In the genomic region with DNA sequence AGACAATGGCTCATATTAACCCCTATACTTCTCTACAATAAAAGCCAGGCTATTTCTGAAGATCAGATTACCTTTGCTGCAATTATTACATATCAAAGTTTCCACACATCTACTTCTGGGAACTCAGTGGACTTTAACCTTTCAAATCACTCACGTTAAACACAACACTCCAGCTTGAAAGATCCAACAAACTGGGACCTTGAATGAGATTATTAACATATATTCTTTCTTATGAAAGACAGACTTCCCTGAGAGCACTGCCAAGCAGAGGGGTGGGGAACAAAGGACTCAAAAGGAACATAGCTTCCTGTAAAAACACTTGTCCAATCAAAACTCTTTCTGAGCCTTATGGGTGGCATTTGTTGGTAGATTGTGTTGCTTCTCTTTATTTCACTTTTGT, we compare ENCODE assay signal across 22 mouse cellular contexts.
"Had no signal": no experiment of that assay in that cellular context is flagged by ENCODE, and none has a peak within 500 bp of the region (broad histone marks: within the 10 kb centered on the region; RNA-seq: fewer than 3 reads in every experiment).

No protein-coding gene starts in this region.

- H3K36me3 ChIP-seq: limb, embryonic 12.5 days; limb, embryonic 15.5 days; liver, embryonic 12.5 days; liver, embryonic 15.5 days had no signal

- H3K27me3 ChIP-seq: limb, embryonic 12.5 days; limb, embryonic 15.5 days; liver, embryonic 12.5 days; liver, embryonic 15.5 days had no signal

- H3K27ac ChIP-seq: kidney, postnatal 0 days; layer of hippocampus, adult 2 months; limb, embryonic 12.5 days; limb, embryonic 15.5 days; liver, embryonic 12.5 days; liver, embryonic 15.5 days had no signal

- H3K9me3 ChIP-seq: limb, embryonic 12.5 days; limb, embryonic 15.5 days; liver, embryonic 12.5 days; liver, embryonic 15.5 days had no signal

- H3K9ac ChIP-seq: limb, embryonic 12.5 days; limb, embryonic 15.5 days; liver, embryonic 12.5 days; liver, embryonic 15.5 days had no signal

- H3K4me1 ChIP-seq: limb, embryonic 12.5 days; limb, embryonic 15.5 days; liver, embryonic 12.5 days; liver, embryonic 15.5 days had no signal

- ATAC-seq: inflammation-experienced regulatory T-cells, adult 6 months; liver, embryonic 12.5 days had no signal

- H3K4me2 ChIP-seq: limb, embryonic 12.5 days; limb, embryonic 15.5 days; liver, embryonic 12.5 days; liver, embryonic 15.5 days; midbrain, embryonic 11.5 days had no signal

- DNase-seq: kidney, adult 2 months; kidney, postnatal 25 days; layer of hippocampus, adult 9-11 months; left cerebral cortex, postnatal 4 days; lung, adult 2 months; lung, postnatal 14 days; lung, postnatal 4 days; midbrain, embryonic 14.5 days; right cerebral cortex, adult 18-20 months; right cerebral cortex, postnatal 14 days; right cerebral cortex, postnatal 4 days; thymus, adult 2 months; thymus, postnatal 14 days; thymus, postnatal 4 days had no signal

- H3K4me3 ChIP-seq: layer of hippocampus, adult 2 months; limb, embryonic 12.5 days; limb, embryonic 15.5 days; liver, embryonic 12.5 days; liver, embryonic 15.5 days had no signal
